Mouse (Mus musculus) frontal cortex, postnatal 14 days (tissue): ENCODE measurements around the gene Scn3a.
"Not testable (repeated sequence)": the region's sequence is repeated elsewhere in the genome, so short reads cannot be mapped to it uniquely, and the experiment has no call there.

ENCODE experiments used
- DNase-seq, 2 experiments: peaks; one replicate each; pipeline ENCODE4 v3.0.0; 2022; ENCODE audit warnings: low spot score in 2 of 2

Gene Scn3a

GRCm38 (mm10) chr2:65490450-65490849 lies 77.0 kb downstream of the Scn3a start:
- no peak for DNase-seq

GRCm38 (mm10) chr2:65483434-65483833 lies 84.0 kb downstream of the Scn3a start:
- DNase-seq, result no peak

GRCm38 (mm10) chr2:65481007-65481672 lies 86.3 kb downstream of the Scn3a start:
- DNase-seq, result no peak

DNA sequence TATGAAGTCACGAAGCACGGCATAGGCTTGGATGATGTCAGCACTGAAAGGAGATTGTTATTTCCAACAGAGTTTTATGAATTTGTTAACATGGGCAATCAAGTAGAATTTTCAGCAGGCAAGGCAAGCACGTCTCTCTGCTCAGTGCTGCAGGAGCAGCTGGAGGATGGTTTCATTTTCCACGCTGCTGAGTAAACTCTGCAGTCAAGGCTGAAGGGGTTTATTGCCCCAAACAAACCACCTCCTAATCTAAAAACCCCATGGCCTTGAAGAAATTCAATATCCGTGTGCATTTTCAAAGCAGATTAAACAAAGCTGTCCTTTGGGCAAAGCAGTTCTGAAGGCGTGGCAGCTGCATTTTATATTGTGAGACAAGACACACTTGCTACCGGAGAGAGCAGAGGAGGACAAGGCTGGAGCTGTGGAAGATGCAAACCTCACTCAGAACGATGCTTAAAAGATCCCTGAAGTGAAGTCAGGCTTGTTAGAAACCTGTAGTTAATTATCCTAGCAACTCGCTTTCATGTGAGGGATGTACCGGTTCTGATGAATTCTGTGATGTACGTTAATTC lies 96.0 kb downstream of the Scn3a start:
- DNase-seq, result no peak

DNA sequence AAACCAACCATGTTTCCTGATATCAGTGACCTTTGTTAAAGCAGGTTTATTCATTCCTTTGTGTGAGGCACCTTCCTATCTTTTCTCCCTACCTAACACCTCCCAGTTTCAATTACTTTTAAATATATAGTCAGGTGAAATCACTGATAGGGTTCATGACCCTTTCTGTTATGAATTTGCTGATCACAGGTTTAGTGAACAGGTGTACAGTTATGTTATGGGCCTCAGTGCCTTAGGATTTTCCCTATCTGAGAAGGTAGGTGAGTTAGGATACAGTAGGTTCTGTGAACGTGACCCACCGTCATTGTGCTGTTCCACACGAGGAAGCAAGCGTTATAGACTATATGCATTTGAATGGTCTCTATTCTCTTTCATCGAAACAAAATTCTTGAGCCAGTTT lies 101.7 kb downstream of the Scn3a start:
- no peak for DNase-seq

GRCm38 (mm10) chr2:65453763-65454162 lies 113.7 kb downstream of the Scn3a start:
- DNase-seq, result no peak

DNA sequence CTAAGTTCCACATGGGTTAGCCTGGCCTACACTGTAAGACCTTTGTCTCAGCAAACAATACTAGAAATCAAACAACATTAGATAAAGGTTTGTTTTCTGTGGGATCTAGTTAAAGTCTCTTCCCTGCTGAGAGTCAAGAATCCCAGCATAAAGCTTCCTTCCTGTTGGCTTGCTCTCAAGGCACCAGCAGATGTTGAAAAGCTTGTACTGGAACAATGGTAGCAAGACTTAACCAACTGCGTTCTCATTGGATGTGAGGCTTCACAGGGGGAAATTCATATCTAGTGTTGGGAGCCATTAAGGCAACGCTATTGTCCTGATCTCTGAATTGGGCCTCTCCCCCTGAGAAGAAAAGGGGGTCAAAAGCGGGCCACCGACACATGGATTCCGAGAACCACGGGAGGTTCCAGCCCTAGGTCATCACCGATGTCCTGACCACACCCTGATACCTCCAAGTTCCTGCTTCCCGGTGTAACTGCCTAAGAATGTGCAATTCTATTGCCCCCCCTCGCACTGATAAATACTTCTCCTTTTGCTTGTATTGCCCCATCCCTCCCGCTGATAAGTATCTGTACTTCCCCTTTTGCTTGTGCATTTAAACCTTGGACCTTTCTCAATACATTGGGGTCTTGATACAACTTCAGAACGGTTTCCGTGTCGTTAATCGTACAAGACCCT lies 115.9 kb downstream of the Scn3a start:
- not testable (repeated sequence) for DNase-seq

GRCm38 (mm10) chr2:65450449-65451360 lies 116.7 kb downstream of the Scn3a start:
- DNase-seq, result no peak

DNA sequence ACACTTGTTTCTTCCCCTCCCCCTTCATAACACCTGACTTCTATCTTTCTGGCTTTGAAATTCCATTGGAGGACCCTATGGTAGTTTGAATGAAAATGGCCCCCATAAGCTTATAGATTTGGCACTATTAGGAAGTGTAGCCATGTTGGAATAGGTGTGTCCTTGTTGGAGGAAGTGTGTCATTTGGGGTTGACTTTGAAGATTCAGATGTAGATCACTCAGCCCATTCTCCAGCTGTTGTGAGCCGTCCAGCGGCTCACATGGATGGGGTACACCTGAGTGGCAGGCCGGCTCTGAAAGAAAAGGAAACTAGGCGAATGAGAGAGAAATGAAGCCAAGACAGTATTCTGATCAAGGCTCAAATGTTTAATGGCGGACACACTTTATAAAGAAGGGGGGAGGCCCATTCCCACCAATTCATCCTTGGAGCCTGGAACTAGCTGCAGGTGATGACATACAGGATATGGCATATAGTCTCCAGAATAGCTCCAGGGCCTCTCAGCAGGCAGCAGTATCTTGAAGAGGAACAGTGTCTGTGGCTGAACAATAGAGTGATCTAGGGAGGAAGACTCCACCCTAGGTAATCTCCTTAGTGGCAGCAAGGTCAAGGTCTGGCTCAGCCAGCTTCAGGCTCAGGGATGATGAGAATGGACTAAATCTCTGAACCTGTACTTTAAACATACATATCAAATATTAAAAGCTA lies 118.2 kb downstream of the Scn3a start:
- no peak for DNase-seq

DNA sequence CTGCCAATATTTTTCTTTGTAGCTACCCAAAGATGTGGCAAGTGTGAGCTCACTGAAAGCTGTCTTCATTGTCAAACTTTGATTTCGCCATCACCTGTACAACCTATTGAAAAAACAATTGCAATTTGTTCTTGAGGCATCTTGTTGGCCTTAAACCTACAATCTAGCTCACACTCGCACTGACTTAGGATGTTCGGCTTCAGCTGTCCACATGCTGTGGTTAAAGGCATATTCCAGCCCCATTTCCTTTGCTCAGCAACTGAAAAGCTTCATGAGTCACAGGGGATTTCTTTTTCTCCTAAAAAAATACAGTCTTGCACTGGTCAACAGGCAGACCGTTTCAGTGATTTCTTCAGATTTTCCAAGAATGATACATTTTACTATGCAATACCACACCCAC lies 124.3 kb downstream of the Scn3a start:
- no peak for DNase-seq

DNA sequence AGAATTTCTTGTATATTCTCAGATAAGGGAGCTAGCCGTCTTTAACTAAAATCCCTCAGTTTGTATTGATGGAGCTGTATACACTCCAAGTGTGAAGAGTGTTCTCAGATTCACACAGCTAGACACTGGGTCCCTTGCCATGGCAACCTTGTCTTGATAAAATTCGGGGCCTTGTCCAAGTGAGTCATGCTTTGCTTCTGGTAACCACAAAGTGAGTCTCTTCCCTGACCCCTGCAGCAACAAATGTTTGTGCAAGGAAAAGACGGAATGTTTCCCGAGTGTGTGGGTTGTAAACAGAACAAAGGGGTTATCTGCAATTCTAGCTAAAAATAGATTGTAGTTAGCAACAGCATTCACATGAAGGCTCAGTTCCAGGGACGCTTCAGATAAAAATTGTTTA lies 125.9 kb downstream of the Scn3a start:
- DNase-seq, result no peak

GRCm38 (mm10) chr2:65441110-65441509 lies 126.3 kb downstream of the Scn3a start:
- no peak for DNase-seq

DNA sequence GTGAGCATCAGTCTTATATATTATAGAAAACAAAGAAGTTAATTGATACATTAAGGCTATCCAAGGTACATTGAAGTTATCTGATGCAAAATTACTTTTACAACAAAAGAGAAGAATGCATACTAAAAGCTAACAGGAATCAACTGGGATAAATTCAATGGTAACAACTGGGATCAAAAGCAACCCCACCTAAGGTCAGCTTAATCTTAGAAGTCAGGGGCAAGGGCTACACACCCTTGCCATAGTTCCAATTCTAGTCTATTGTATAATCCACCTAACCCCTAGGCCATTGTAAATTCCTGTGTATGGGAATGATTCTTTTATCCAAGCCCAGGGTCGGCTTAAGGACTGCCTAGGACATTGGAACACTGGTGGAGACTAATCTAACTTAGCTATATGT lies 130.5 kb downstream of the Scn3a start:
- no peak for DNase-seq

DNA sequence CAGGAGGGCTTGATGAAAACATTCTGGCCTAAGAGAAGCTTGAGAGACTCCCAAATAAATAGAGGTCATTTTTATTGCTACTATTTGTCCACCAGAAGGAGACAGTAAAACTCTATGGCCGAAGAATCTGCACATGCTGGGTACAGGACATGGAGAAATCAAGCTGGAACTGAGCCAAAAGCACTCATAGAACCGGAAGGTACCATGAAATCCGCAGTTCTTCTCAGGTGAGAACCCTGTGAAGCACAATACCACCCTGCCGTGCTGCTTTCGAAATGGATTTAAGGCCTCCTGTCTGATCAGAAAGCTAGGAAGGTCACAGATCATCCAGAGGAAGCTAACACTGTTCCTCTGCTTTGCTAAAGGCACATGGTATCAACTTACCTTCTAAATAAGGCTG lies 143.9 kb downstream of the Scn3a start:
- DNase-seq, result no peak

DNA sequence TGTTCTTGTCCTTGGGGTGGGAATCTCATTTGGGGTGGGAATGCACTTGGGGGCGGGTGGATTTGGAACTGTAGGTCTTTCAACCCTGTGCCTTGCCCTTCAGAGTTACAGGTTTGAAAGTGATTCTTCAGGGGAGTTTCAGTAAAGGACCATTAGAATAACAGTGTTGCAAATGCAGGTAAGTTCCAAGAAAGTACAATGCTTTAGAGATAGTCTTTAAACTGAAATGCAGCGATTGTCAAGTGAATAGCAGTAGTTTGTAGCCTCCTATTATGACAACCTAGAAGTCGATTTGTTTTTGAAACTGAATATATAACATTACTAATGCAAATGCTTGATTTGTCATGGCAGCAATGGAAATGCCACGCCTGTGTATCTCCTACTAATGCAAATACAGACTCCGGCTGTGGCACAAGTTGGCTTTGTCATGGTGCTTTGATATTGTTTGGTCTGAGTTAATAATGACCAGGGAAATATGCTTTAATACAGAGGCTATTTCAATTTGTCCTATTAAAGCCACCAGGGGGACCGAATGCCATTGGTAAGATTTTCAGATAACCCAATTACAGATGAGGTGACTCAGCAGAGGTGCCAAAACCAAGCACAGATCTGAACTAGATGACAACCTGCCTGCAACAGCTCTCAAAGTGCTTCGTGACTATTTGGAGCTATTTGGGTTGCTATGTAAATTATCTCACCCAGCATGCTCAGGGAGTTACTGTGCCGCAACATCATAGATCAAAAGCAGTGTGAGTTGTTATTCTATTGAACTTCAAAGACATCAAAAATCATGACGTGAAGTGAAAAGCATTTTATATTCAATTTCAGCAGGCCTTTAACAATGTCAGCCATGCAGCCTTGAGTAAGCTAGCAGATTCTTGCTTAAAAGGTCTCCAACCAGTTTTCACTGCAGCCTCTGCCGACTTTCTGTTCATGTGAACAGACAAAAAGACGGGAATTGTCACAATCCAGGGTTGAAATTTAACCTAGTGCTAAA lies 145.9 kb downstream of the Scn3a start:
- no peak for DNase-seq

DNA sequence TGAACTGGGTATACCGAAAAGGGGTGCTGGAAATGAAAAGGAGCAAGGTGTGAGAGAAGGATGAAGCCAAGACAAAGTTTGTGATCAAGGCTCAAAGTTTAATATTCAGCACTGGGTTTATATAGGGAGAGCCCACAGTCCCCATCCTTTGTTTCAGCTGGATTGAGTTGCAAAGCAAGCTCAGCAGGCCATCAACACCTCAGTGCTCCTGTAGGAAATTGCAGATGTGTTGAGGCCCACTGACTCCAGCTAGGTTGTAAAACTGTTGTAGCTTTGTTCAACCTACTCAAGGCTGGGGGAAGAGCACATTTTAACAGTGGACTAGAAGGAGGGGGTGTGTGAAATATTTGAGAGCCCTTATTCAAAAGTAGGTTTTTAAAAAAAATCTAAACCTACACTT lies 148.8 kb downstream of the Scn3a start:
- no peak for DNase-seq

- DNase-seq, result no peak
Observed at GRCm38 (mm10) chr2:65416535-65416934, 150.9 kb downstream of the Scn3a start.

- no peak for DNase-seq
Observed at GRCm38 (mm10) chr2:65415294-65415693, 152.1 kb downstream of the Scn3a start.

DNA sequence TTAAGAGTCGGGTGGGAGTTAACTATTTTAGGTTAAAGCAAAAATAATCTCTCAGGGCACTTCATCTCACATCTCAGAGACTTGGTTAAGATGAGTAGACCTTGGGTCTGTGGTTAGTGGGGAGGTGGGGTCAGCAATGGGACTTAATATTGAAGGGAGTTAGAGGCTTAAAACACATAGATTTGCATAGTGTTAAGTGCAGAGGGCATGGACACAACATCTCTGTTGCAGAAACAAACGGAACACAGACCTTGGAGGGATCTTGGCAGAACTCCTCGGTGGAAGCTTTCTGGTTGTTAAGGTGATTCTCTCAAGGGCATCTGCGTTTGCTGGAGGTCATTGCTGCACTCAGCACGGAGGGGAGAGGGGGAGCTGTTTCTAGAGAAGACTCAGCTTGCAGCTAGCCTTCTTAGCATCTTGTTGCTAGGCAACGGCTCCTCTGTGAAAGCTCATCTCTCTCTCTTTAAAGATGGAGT lies 152.6 kb downstream of the Scn3a start:
- DNase-seq, result peak; percentile 62 to 64

- peak in 1 of 2 experiments; percentile 33 for DNase-seq
Observed at GRCm38 (mm10) chr2:65414237-65414636, 153.2 kb downstream of the Scn3a start.
